Mouse (Mus musculus) C2C12 (cell line): ENCODE results near the gene Six3. TPM values are rescaled to one million over a fixed set of nuclear protein-coding genes. Genes with fewer than 3 reads are reported as not detected.

Source experiments
- H3K27me3 ChIP-seq: one replicate; pipeline ENCODE4 v1.6.1; 2011; ENCODE audit not compliant: control insufficient read depth, insufficient read depth, insufficient read length
- H3K36me3 ChIP-seq: one replicate; pipeline ENCODE4 v1.6.1; 2011; ENCODE audit not compliant: control insufficient read depth, insufficient read depth
- H3K4me3 ChIP-seq: one replicate; pipeline ENCODE4 v1.5.1; 2011; ENCODE audit warnings: mild to moderate bottlenecking, control low read depth; ENCODE audit not compliant: poor library complexity, insufficient read depth, severe bottlenecking
- H3K79me2 ChIP-seq: one replicate; pipeline ENCODE4 v1.6.1; 2011; ENCODE audit not compliant: control insufficient read depth, insufficient read depth
- H3K79me3 ChIP-seq: one replicate; pipeline ENCODE4 v1.6.1; 2011; ENCODE audit warnings: low read depth, control low read depth
- H3ac ChIP-seq: one replicate; pipeline ENCODE3; 2011; ENCODE audit warnings: low read depth; ENCODE audit not compliant: control insufficient read depth, insufficient read length
- CEBPB ChIP-seq: IDR thresholded peaks from one replicate; pipeline ENCODE4 v1.6.1; 2011; ENCODE audit warnings: low read depth, mild to moderate bottlenecking, control low read depth, moderate library complexity
- CTCF ChIP-seq: IDR thresholded peaks from one replicate; pipeline ENCODE4 v1.5.1; 2011; ENCODE audit not compliant: control insufficient read depth, insufficient read depth, insufficient read length
- FOSL1 ChIP-seq: IDR thresholded peaks from one replicate; pipeline ENCODE4 v1.8.0; 2011; ENCODE audit warnings: mild to moderate bottlenecking, low read length; ENCODE audit not compliant: poor library complexity, insufficient read depth, severe bottlenecking
- MAX ChIP-seq: IDR thresholded peaks from one replicate; pipeline ENCODE4 v1.6.1; 2011; ENCODE audit warnings: mild to moderate bottlenecking, control low read depth
- MYOD1 ChIP-seq: IDR thresholded peaks from one replicate; pipeline ENCODE4 v1.6.1; 2011; ENCODE audit warnings: low read depth; ENCODE audit not compliant: control insufficient read depth, insufficient read length
- MYOG ChIP-seq: IDR thresholded peaks from one replicate; pipeline ENCODE4 v1.6.1; 2011; ENCODE audit not compliant: control insufficient read depth, insufficient read length; ENCODE audit errors: extremely low read depth
- USF1 ChIP-seq: IDR thresholded peaks from one replicate; pipeline ENCODE4 v1.6.1; 2011; ENCODE audit warnings: low read depth, mild to moderate bottlenecking, control low read depth, moderate library complexity
- polyA plus RNA-seq: library from polyadenylated mRNA; unstranded; fragments of >200 nt; fragmentation: generic; extraction: Trizol; gene quantifications from one replicate; pipeline ENCODE4 v1.2.1, GENCODE M21; 2012; ENCODE audit warnings: missing spikeins

Six3 gene
- polyA plus RNA-seq, 1 experiment, result not detected

DNA sequence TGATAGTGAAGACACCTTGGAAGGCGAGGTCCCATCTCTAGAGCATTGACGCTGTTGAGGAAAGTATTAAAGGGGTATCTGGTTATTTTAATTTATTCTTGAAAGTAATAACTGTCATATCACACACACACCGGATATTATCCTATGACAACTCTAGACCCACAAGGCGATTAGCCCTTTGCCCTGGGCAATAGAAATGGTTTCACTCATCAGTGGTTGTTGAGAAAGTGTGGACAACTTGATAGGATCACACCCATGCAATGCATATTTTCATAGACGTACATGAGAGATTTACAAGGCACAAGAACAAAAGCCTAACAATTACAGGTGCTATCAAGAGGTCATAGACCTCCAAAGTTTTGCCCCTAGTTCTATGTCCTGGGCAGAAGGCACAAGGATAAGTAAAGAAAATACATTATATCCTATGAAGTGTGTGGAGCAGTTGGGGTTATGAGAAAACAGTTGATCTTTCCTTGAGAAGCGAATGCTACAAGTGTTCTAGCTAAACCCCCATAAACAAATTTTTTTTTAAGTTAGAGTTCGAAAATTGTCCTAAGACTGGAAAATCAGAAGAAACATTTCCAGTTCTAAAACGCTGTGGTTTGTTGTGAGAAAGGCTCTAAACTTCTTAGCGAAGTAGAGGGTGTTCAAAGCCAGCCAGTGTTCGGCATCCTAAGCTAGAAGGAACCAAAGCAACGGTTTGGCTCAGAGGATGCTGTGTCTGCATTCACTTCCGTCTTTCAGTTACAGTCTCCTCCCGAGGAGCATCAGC lies 3.6 kb upstream of the Six3 start:
- Histone ChIP-seq H3ac (no peak overlapping the region), H3K79me3 (no peaks in the 10 kb centered on the region), H3K27me3 (peaks cover 34% of the 10 kb centered on the region), H3K36me3 (no peaks in the 10 kb centered on the region), H3K79me2 (no peaks in the 10 kb centered on the region), H3K4me3 (no peak overlapping the region)
- TF ChIP-seq CEBPB (no peak), MYOG (no peak), USF1 (no peak), MAX (no peak), CTCF (no peak), FOSL1 (no peak), MYOD1 (no peak)

DNA sequence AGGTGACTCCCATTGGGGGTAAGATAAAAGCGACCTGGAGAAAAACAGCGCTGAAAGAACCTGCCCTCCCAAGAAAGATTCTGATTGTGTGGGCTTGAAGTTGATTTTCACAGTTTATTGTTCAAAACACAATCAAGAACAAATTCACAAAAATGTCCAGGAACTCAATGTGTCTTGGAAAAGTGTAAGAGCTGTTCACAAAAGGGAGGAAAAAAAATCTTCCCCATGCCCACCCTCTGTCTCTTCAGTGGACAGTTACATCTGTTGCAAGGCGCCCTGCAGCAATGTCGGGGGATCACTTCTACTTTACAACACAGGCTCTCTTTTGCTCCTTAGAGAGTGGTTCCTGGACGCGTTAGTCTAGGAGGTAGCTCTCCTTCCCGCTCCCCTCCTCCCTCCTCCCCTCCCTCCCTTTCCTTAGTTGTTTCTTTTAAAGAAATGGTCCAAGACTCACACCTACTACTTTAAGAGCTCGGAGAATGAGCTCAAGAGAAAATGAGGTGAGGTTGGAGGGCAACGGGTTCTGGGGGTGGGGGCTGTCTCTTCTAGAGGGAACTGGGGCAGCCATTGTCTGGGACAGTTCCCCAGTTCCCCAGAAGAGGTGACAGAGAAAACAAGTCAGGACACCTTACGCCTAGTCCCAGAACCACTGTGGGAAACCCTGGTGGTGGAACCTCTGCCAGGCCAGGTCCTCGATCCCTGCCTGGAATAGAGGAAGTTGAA lies 2.9 kb upstream of the Six3 start:
- no peak for TF ChIP-seq USF1
- no peak for TF ChIP-seq FOSL1
- TF ChIP-seq MYOD1, result no peak
- no peak for TF ChIP-seq MAX
- TF ChIP-seq MYOG, result no peak
- TF ChIP-seq CEBPB, result no peak
- no peak for TF ChIP-seq CTCF
- Histone ChIP-seq H3K79me2 (no peaks in the 10 kb centered on the region), H3K36me3 (no peaks in the 10 kb centered on the region), H3K27me3 (peaks cover 42% of the 10 kb centered on the region), H3K79me3 (no peaks in the 10 kb centered on the region), H3ac (no peak overlapping the region), H3K4me3 (no peak overlapping the region)

DNA sequence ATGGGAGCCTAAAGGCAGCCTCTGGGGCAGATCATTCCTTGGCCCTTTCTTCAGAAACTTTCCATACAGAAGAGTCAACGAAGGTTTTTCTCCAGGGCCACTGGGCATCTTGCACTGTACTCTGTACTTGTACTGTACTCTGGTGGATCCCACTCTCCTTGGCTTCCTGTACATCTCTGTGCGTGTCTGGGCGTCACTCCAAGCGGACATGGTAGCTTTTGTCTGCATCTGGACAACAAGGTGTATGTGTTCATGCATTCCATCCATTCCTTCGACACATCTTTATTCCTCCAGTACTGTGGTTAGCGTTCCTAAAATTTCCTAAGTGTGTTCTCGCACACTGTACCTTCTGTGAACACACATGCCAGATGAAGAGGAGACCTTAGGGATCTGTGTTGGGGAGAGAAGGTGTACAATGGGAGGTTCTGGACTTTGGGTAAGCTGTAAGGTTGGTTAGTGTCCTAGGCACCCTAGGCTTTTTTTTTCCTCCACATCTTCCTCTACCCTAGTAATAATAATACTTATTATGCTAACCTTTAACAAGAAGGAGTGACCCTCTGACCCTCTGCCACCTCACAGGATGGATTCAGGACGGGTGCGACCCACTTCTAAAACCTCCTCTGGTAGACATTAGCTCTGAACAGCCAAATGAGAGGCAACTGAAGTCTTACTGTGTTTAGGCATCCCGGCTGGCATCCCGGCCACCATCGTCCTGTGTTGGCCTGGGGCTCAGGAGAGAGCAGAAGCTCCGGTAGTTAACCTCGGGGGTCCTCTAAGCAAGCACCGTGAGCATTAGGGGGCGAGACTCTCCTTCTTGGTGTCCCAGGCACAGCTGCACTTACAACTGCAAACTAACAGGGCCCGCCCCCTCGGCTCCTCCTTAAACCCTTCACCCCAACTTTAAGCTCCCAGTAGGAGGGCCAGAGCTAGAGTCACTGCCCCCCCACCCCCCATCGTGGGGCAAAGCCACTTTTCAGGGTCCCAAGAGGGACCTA lies 1.6 kb upstream of the Six3 start:
- Histone ChIP-seq H3K79me3 (no peaks in the 10 kb centered on the region), H3K79me2 (no peaks in the 10 kb centered on the region), H3ac (no peak overlapping the region), H3K36me3 (no peaks in the 10 kb centered on the region), H3K4me3 (no peak overlapping the region), H3K27me3 (peaks cover 54% of the 10 kb centered on the region)
- TF ChIP-seq MAX (no peak), USF1 (no peak), MYOG (no peak), FOSL1 (no peak), MYOD1 (no peak), CTCF (no peak), CEBPB (no peak)

DNA sequence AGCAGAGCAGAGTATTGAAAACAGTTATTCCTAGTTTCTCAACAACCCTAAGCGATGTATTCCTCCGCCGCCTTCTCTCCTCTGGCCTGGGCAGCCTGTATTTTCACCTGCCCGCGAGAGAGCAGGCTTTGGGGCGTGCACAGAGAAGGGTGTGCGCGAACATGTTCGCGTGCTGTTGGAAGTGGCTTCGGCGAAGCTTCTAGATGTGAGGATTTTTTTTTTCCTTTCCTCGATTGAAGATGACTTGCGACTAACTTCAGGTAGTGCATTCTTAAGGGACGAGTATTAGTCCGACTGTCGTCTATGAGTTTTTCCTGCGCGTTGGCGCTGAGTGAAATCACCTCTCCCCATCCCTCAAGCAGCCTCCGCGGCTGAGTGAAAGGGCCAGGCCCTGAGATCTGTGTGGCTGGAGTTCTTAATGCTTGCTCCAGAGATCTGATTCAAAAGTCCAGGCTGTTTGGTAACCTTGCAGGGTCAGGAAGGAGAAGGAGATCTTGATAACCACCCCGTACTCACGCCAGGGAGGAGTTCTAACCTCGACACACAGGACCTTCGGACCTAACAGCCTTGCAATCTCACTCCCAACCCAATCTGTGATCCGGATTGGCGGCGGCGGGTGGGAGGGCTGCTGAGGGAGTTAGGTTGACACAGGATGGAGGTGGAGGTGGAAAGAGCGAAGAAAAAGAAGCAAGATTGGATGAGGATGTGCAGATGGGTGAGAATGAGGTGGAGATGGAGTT lies 712 bp upstream of the Six3 start:
- Histone ChIP-seq H3K79me3 (no peaks in the 10 kb centered on the region), H3K4me3 (no peak overlapping the region), H3ac (no peak overlapping the region), H3K36me3 (no peaks in the 10 kb centered on the region), H3K27me3 (peaks cover 63% of the 10 kb centered on the region), H3K79me2 (no peaks in the 10 kb centered on the region)
- TF ChIP-seq MYOD1, result no peak
- TF ChIP-seq USF1, result no peak
- TF ChIP-seq MAX, result no peak
- no peak for TF ChIP-seq CTCF
